Mouse (Mus musculus): ENCODE data around the gene Enox1.

The Enox1 gene

DNA sequence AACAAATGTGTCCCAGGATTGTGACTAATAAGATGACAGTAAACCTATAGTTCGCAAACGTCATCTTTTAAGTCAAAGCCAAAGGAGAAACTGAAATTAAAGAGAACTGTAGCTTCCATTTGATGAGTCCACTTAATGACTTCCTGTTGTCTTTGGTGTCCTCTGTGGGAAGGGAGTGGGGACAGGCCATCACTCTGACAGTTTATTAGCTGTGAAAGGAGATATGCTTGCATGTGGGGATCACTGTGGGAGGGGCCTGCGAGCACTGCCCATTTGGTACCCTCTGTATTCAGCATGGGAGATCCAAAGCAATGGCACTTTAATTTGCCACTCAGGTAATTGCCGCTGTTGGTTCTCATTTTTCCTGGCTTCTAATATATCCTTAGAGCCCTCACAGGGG lies 122.6 kb downstream of the Enox1 start:
- no peak for DNase-seq

DNA sequence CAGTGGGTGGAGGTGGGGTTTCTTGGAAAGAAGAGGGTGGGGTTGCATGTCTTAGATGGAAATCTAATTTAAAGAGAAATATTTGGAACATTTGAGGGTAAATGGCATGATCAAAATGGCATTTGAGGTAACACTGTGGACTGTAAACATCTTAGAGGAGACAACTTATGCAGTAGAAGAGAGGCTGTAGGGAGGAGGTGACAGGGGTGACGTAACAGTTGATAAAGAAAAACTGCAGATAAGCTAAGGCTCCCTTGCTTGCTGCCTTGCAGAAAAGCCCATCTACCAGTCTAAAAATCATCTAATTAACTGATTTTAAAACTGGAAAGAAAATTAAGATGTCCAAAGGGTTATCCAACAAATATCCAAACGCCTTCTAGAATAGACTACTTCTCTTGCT lies 123.9 kb downstream of the Enox1 start:
- no peak for DNase-seq

- no peak for DNase-seq
These were observed 124.3 kb downstream of the Enox1 start for GRCm38 (mm10) chr14:77280893-77281292.

- DNase-seq = no peak
These were observed 127.4 kb downstream of the Enox1 start for GRCm38 (mm10) chr14:77283939-77284338.

GRCm38 (mm10) chr14:77285453-77285852 lies 128.9 kb downstream of the Enox1 start:
- DNase-seq = no peak

GRCm38 (mm10) chr14:77291756-77292155 lies 135.2 kb downstream of the Enox1 start:
- DNase-seq = no peak

- DNase-seq = no peak
These were observed 140.5 kb downstream of the Enox1 start for GRCm38 (mm10) chr14:77297039-77297438.

GRCm38 (mm10) chr14:77298327-77298726 lies 141.8 kb downstream of the Enox1 start:
- DNase-seq = no peak

DNA sequence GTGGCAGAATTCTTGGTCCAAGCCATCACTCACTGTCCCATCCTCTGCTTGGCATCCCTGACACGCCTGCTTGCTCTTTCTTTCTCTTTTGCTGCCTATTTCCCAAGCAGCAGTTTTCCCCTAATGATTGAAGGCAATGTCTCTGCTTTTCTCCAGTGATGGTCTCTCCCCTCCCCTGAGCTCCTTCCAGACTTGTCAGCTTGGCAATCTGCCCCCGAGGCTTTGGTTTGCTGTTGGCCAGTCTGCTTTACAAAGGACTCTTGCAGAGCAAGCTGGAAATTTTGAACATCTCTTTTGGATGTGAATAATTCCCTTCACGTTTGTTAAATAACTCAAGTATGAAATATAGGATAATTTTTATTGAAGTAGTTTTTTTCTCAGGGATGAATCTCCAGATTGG lies 153.0 kb downstream of the Enox1 start:
- no peak for DNase-seq

- no peak for DNase-seq
These were observed 154.9 kb downstream of the Enox1 start for GRCm38 (mm10) chr14:77311456-77311855.

- no peak for DNase-seq
These were observed 162.8 kb downstream of the Enox1 start for GRCm38 (mm10) chr14:77319396-77319795.

DNA sequence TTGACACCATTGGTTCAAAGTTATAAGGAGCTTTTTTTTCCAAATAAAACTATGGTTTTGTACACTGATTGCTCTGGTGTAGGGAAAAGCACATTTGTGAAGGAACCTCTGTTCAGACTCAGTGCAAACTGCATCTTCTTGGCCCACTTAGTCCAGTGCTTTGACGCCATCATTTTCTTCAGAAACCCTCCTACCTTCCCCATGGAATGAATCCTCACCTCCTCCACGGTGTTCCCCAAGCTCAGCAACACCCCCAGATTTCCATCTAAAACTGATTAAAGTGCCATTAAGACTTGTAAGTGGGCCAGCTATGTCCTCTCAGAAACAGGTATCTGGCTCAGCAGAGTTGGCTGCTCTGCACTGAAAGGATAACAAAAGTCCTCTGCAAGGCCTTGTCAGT lies 167.8 kb downstream of the Enox1 start:
- no peak for DNase-seq

- DNase-seq = no peak
These were observed 171.1 kb downstream of the Enox1 start for GRCm38 (mm10) chr14:77327693-77328092.

DNA sequence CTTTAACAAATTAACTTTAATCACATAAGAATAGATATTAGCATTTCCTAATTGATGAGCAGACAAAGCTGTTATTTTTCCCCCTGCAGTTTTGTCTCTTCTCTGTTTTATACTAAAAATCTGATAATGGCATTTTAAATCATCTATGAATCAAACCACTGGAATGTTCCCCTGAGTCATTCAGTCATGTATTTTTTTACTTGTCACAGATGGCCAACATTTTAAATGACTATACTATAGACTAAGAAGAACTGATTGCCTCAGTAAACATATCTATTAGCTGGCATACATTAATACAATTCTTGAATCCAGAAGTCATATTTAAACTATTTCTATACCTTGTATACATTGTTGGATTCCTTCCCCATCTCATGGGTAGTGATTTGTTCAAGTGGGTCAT lies 173.2 kb downstream of the Enox1 start:
- no peak for DNase-seq

- DNase-seq = no peak
These were observed 187.2 kb downstream of the Enox1 start for GRCm38 (mm10) chr14:77343662-77344340.

DNA sequence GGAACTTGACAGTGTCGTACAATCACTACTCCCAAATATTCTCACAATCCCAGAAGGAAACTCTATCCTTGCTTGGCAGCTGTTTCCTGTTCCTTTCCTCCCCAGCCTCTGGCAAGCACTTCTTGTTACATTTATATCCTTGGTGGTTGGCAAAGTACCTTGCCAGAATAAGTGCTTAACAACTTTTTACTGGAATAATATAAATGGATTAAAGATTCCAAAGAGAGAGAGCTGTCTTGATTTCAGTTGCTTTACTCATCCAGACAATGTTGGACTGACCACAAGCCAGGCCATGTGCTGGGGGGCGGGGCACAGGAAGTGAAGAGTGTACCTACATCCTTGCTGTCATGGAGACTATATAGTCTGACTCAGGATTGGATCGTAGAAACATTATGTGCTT lies 189.7 kb downstream of the Enox1 start:
- DNase-seq = no peak

DNA sequence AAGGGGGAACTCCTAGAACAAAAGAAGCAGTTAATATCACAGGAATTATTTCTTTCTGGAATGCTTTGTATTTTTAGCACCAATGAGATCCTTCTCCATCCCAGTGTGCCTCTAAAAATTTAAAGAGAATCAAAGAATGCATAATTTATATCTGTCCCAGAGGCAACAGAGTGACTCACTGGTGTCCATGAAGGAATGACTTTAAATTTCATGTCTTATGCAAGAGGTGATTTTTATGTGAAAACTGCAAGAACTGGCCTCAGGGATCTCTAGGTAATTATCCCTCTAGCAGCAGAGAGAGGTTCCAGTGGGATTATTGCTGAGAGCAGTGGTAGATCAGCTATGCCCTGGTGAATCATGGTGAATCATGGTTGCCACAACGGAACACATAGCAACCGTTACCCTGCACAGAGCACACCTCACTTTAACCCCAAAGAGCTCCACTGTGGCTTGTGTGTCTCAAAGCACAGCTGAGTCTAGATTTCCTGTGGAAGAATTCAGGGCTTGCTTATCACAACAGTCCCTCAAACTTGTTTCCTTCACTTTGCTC lies 195.3 kb downstream of the Enox1 start:
- no peak for DNase-seq

DNA sequence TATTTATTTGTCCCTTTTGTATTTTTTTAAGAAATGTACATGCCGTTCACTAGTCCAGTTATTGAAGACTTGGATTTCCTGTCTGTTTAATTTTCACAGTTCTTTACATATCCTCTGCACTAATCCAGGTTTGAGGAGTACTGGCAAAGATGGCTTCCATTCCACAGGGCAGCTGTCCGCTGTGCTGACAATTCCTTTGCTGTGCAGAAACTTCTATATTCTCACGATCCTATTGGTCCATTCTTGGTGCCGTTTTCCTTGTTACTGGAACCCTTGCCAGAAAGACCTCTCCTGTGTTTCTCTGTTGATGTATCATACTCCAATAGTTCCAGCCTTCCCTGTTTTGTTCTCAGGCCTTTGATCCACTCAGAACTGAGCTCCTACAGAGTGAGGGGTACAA lies 206.1 kb downstream of the Enox1 start:
- DNase-seq = no peak

- no peak for DNase-seq
These were observed 211.8 kb downstream of the Enox1 start for GRCm38 (mm10) chr14:77368411-77368810.

GRCm38 (mm10) chr14:77369070-77369469 lies 212.5 kb downstream of the Enox1 start:
- DNase-seq = no peak

DNA sequence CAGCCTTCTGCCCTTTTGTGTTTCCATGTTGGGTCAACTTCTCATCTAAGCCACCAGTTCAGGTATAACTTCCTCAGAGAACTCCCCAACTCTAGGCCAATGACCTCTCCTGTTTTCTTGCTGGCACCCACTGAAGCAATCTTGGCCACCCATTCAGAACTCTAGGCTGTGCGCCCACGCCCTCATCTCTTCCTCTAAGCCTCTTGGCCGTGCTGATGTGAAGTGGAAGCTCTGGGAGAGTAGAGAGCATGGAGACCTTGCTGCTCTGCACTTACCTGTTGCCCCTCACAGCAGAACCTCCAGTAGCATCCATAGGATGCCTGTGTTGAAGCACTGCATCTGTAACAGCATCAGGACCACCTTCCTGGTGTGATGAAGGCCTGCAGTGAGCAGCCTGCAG lies 214.0 kb downstream of the Enox1 start:
- no peak for DNase-seq

GRCm38 (mm10) chr14:77371977-77372376 lies 215.4 kb downstream of the Enox1 start:
- no peak for DNase-seq

- no peak for DNase-seq
These were observed 216.6 kb downstream of the Enox1 start for GRCm38 (mm10) chr14:77373119-77373518.

GRCm38 (mm10) chr14:77375054-77375453 lies 218.5 kb downstream of the Enox1 start:
- DNase-seq = no peak

- DNase-seq = no peak
These were observed 219.1 kb downstream of the Enox1 start for GRCm38 (mm10) chr14:77375618-77376017.
